Mouse (Mus musculus) ES-Bruce4 (cell line): ENCODE data around the gene Shroom1.

Experiments used
- CTCF ChIP-seq: IDR thresholded peaks from one replicate; pipeline ENCODE4 v1.8.1; 2011; ENCODE audit warnings: low read depth, low read length
- EP300 ChIP-seq: IDR thresholded peaks from 2 replicates; pipeline ENCODE4 v1.6.1; 2011; ENCODE audit warnings: low read depth, low read length; ENCODE audit not compliant: insufficient read depth
- POLR2A ChIP-seq: IDR thresholded peaks from one replicate; pipeline ENCODE4 v1.8.1; 2011; ENCODE audit warnings: low read length; ENCODE audit not compliant: insufficient read depth

DNA sequence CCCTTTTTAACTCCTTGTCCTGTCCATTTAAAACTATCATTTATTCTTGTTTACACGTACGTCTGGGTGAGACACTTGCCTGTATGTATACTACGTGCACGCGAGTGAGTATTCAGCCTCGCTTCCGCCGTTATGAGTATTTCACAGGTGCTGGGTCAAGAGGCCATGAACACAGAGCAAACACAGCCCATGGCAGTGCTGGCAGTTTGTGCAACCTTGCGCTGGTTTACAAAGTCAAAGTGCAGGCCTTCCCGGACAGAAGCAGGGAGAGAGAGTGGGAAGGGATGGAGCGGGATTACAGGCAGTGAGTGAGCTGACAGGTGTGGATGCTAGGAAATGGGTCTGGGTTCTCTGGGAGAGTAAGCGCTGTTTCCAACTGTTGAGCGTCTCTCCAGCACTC, 10.8 kb upstream of the Shroom1 start:
- TF ChIP-seq POLR2A, result no peak
- no peak for TF ChIP-seq EP300
- no peak for TF ChIP-seq CTCF
